11 mouse cellular contexts compared by ENCODE assay signal in genomic region chr15:3269496-3269895, GRCm38 (mm10). TPM values are rescaled to one million over a fixed set of nuclear protein-coding genes. Genes with fewer than 3 reads are reported as not detected.
DNase-seq lines count a peak whose midpoint lies in the region; ATAC-seq lines count a peak whose summit lies in the region.
"Had no signal": no experiment of that assay in that cellular context is flagged by ENCODE, and none has a peak within 500 bp of the region (broad histone marks: within the 10 kb centered on the region; RNA-seq: fewer than 3 reads in every experiment).

No protein-coding gene starts in this region.

- no peak overlapping the region for H3K4me3 ChIP-seq in kidney, embryonic 14.5 days (ENCODE audit: low read length)
- no peak overlapping the region for H3K4me3 ChIP-seq in brown adipose tissue, adult 24 weeks (ENCODE audit: insufficient read depth, low read depth, low read length)
- no peak overlapping the region for H3K4me3 ChIP-seq in embryonic facial prominence, embryonic 12.5 days
- no peak overlapping the region for H3K4me3 ChIP-seq in liver, embryonic 12.5 days

- H3K36me3 ChIP-seq in kidney, embryonic 14.5 days (ENCODE audit: control insufficient read depth, insufficient read depth, low read length): no peaks in the 10 kb centered on the region
- H3K36me3 ChIP-seq in embryonic facial prominence, embryonic 12.5 days: no peaks in the 10 kb centered on the region
- H3K36me3 ChIP-seq in liver, embryonic 12.5 days: peaks cover 3% of the 10 kb centered on the region; the same call in 1 of the 2 replicates
- H3K36me3 ChIP-seq: G1E had no signal

- ATAC-seq in kidney, embryonic 14.5 days (ENCODE audit: low FRiP score, low TSS enrichment): peak; percentile 50
- ATAC-seq in embryonic facial prominence, embryonic 12.5 days (ENCODE audit: insufficient number of reproducible peaks, insufficient read depth, low FRiP score, low TSS enrichment): peak; percentile 59
- no peak for ATAC-seq in liver, embryonic 12.5 days
- no peak for ATAC-seq in frontal cortex, adult (ENCODE audit: low TSS enrichment)

- H3K27ac ChIP-seq in kidney, embryonic 14.5 days (ENCODE audit: low read depth, low read length): peak overlapping the region; percentile 89
- peak overlapping the region; percentile 100 for H3K27ac ChIP-seq in brown adipose tissue, adult 24 weeks (replicated peaks; ENCODE audit: low read depth, low read length)
- peak overlapping the region; percentile 83 for H3K27ac ChIP-seq in embryonic facial prominence, embryonic 12.5 days
- H3K27ac ChIP-seq in liver, embryonic 12.5 days: peak overlapping the region; percentile 69; the same call in 1 of the 2 replicates

- no peaks in the 10 kb centered on the region for H3K9me3 ChIP-seq in kidney, embryonic 14.5 days (ENCODE audit: control insufficient read depth, low read length)
- H3K9me3 ChIP-seq in embryonic facial prominence, embryonic 12.5 days: no peaks in the 10 kb centered on the region
- no peaks in the 10 kb centered on the region for H3K9me3 ChIP-seq in liver, embryonic 12.5 days (replicated peaks)
- H3K9me3 ChIP-seq: G1E had no signal

- no peak overlapping the region for H3K9ac ChIP-seq in kidney, embryonic 14.5 days (ENCODE audit: low read depth, low read length)
- H3K9ac ChIP-seq in embryonic facial prominence, embryonic 12.5 days: no peak overlapping the region
- H3K9ac ChIP-seq in liver, embryonic 12.5 days: no peak overlapping the region

- no peak for DNase-seq in kidney, postnatal 36 days
- no peak for DNase-seq in adrenal gland, postnatal 4 days (ENCODE audit: low spot score in 2 of 2)
- DNase-seq in B cell, adult 2 months: no peak
- DNase-seq: adrenal gland, postnatal 10 days; gastrocnemius, postnatal 36 days had no signal

- H3K4me1 ChIP-seq in kidney, embryonic 14.5 days (ENCODE audit: control insufficient read depth, insufficient read depth, low read length): no peaks in the 10 kb centered on the region
- H3K4me1 ChIP-seq in brown adipose tissue, adult 24 weeks (ENCODE audit: control insufficient read depth, insufficient read depth, insufficient read length, low read length): peaks cover 15% of the 10 kb centered on the region
- H3K4me1 ChIP-seq in embryonic facial prominence, embryonic 12.5 days: peaks cover 14% of the 10 kb centered on the region
- H3K4me1 ChIP-seq in liver, embryonic 12.5 days: peaks cover 11% of the 10 kb centered on the region; the same call in 1 of the 2 replicates

- no peaks in the 10 kb centered on the region for H3K27me3 ChIP-seq in kidney, embryonic 14.5 days (ENCODE audit: control insufficient read depth, insufficient read depth, low read length)
- H3K27me3 ChIP-seq in embryonic facial prominence, embryonic 12.5 days: no peaks in the 10 kb centered on the region
- no peaks in the 10 kb centered on the region for H3K27me3 ChIP-seq in liver, embryonic 12.5 days (replicated peaks)

- WGBS in kidney, embryonic 14.5 days: 42% methylated on average over 4 of the region's 4 CpGs
- 13% methylated on average over 4 of the region's 4 CpGs for WGBS in embryonic facial prominence, embryonic 12.5 days
- 68% methylated on average over 4 of the region's 4 CpGs for WGBS in liver, embryonic 12.5 days (ENCODE audit: insufficient replicate concordance)

- H3K4me2 ChIP-seq in kidney, embryonic 14.5 days (replicated peaks; ENCODE audit: low read depth, low read length): no peak overlapping the region
- H3K4me2 ChIP-seq in embryonic facial prominence, embryonic 12.5 days (replicated peaks): peak overlapping the region; percentile 52; the same call in 1 of the 2 replicates
- H3K4me2 ChIP-seq in liver, embryonic 12.5 days: no peak overlapping the region

RNA-seq across cellular contexts. Expression of gene Selenop, which starts 1.1 kb away (rescaled TPM):
- 129 and 140 TPM in 2 replicates for polyA plus RNA-seq in kidney, embryonic 14.5 days (2014; fragmentation: Nextera tagmentation; extraction: Ambion mirVana)
- polyA plus RNA-seq in brown adipose tissue, adult 24 weeks (2012; ENCODE audit: insufficient read depth, insufficient read length, missing spikeins): 768 and 1,045 TPM in 2 replicates
- 76.4 and 81.6 TPM in 2 replicates for polyA plus RNA-seq in embryonic facial prominence, embryonic 12.5 days (2016; fragmentation: Nextera tagmentation; extraction: Ambion mirVana)
- polyA plus RNA-seq in liver, embryonic 12.5 days (2016; fragmentation: Nextera tagmentation; extraction: Ambion mirVana): 231 and 245 TPM in 2 replicates
- 100 to 1,000 TPM; 268 to 614 TPM for total RNA-seq in adrenal gland, postnatal 4 days (2021)
- polyA plus RNA-seq: G1E had no signal

RNA-seq across cellular contexts. Expression of gene Ccdc152, which starts 33.8 kb away (rescaled TPM):
- polyA plus RNA-seq in kidney, embryonic 14.5 days (2014; fragmentation: Nextera tagmentation; extraction: Ambion mirVana): 0.41 and 0.57 TPM in 2 replicates
- polyA plus RNA-seq in brown adipose tissue, adult 24 weeks (2012; ENCODE audit: insufficient read depth, insufficient read length, missing spikeins): 7.4 TPM in 1 of 2 replicates, not detected in the other
- polyA plus RNA-seq in embryonic facial prominence, embryonic 12.5 days (2016; fragmentation: Nextera tagmentation; extraction: Ambion mirVana): 0.18 TPM in 1 of 2 replicates, not detected in the other
- polyA plus RNA-seq in liver, embryonic 12.5 days (2016; fragmentation: Nextera tagmentation; extraction: Ambion mirVana): 0.11 and 0.32 TPM in 2 replicates
- under 1 TPM in 1 of 2 experiments, not detected in 1; 0.25 TPM for total RNA-seq in adrenal gland, postnatal 4 days (2021)
- total RNA-seq: adrenal gland, postnatal 10 days; gastrocnemius, postnatal 36 days had no signal
- polyA plus RNA-seq: G1E had no signal

Comparison
In these comparisons a context has a peak if more than half of its experiments do, and no peak if none do; other contexts are left out.
1. ATAC-seq: peak in kidney, embryonic 14.5 days (single experiment) and embryonic facial prominence, embryonic 12.5 days (single experiment); none in liver, embryonic 12.5 days (single experiment) and frontal cortex, adult (single experiment).
2. Peak in every context shown above with its lines, with median percentiles within 50 percentile points of each other: H3K27ac ChIP-seq.